Mouse (Mus musculus) heart, embryonic 12.5 days (tissue): Measurements from ENCODE around the gene Sox30. TPM values are rescaled to one million over a fixed set of nuclear protein-coding genes. Genes with fewer than 3 reads are reported as not detected.

Experiments
- ATAC-seq: fragments of 200-750 bp; cut with Nextera tagmentation; 2 replicates; pipeline ENCODE4 v1.8.0; 2017; ENCODE audit warnings: moderate TSS enrichment, moderate library complexity; ENCODE audit not compliant: insufficient number of reproducible peaks, low FRiP score
- H3K27ac ChIP-seq: fragments of 300-500 bp; sonication (generic); 2 replicates; pipeline ENCODE4 v1.5.1; 2016; ENCODE audit warnings: mild to moderate bottlenecking, moderate library complexity; ENCODE audit not compliant: poor library complexity, severe bottlenecking
- H3K27me3 ChIP-seq: fragments of 300-500 bp; sonication (generic); replicated peaks from 2 replicates; pipeline ENCODE4 v1.6.1; 2016; ENCODE audit warnings: mild to moderate bottlenecking, moderate library complexity
- H3K36me3 ChIP-seq: fragments of 300-500 bp; sonication (generic); 2 replicates; pipeline ENCODE4 v1.6.1; 2016; ENCODE audit warnings: mild to moderate bottlenecking, moderate library complexity
- H3K4me1 ChIP-seq: fragments of 300-500 bp; sonication (generic); replicated peaks from 2 replicates; pipeline ENCODE4 v1.6.1; 2016; ENCODE audit warnings: mild to moderate bottlenecking
- H3K4me2 ChIP-seq: fragments of 300-500 bp; sonication (generic); 2 replicates; pipeline ENCODE4 v1.6.1; 2016; ENCODE audit warnings: mild to moderate bottlenecking, moderate library complexity
- H3K4me3 ChIP-seq: fragments of 300-500 bp; sonication (generic); 2 replicates; pipeline ENCODE4 v1.5.1; 2016; ENCODE audit warnings: mild to moderate bottlenecking
- H3K9ac ChIP-seq: fragments of 300-500 bp; sonication (generic); 2 replicates; pipeline ENCODE4 v1.6.1; 2016; ENCODE audit warnings: mild to moderate bottlenecking, moderate library complexity
- H3K9me3 ChIP-seq: fragments of 300-500 bp; sonication (generic); replicated peaks from 2 replicates; pipeline ENCODE4 v1.6.1; 2016; ENCODE audit warnings: mild to moderate bottlenecking, moderate library complexity
- WGBS: fragments of 180-500 bp; shearing (Covaris S2); methylation state at CpG from one replicate; pipeline ENCODE4 v1.1.7; 2016; 5-methylcytosine and 5-hydroxymethylcytosine counted together
- polyA plus RNA-seq: library from polyadenylated mRNA; unstranded; fragments of >200 nt; fragmentation: Nextera tagmentation; extraction: Ambion mirVana; gene quantifications from 2 replicates; pipeline ENCODE4 v1.2.1, GENCODE M21; 2016

Gene Sox30
- 0.46 and 0.64 TPM in 2 replicates for polyA plus RNA-seq

- WGBS: 11% methylated on average over 87 of the region's 115 CpGs
Measured at GRCm38 (mm10) chr11:45979946-45980892, at the start of gene Sox30. Gene Sox30, plus strand, starts transcription at chr11:45980310.

GRCm38 (mm10) chr11:45932771-45933170, 47.3 kb upstream of the Sox30 start:
- H3K36me3 ChIP-seq: peaks cover 73% of the 10 kb centered on the region
- no peak overlapping the region for H3K4me3 ChIP-seq
- 0 out of 2 replicates have a peak, but pooled peaks cover 7% of the 10 kb centered on the region for H3K4me1 ChIP-seq
- WGBS: 85% methylated on average over 10 of the region's 10 CpGs
- H3K27ac ChIP-seq: no peak overlapping the region
- no peak overlapping the region for H3K9ac ChIP-seq
- no peak overlapping the region for H3K4me2 ChIP-seq
- ATAC-seq: no peak
- no peaks in the 10 kb centered on the region for H3K27me3 ChIP-seq
- H3K9me3 ChIP-seq: no peaks in the 10 kb centered on the region

More at GRCm38 (mm10) chr11:45979946-45980892, at the start of gene Sox30:
- peak; percentile 90 for ATAC-seq
- Histone ChIP-seq H3K27me3 (no peaks in the 10 kb centered on the region), H3K36me3 (no peaks in the 10 kb centered on the region), H3K27ac (0 out of 2 replicates have a peak within 1 kb of the TSS, but pooled peaks have one; percentile 8), H3K9ac (peak within 1 kb of the TSS; percentile 87), H3K4me1 (peaks cover 6% of the 10 kb centered on the region; the same call in 1 of the 2 replicates), H3K4me2 (peak within 1 kb of the TSS; percentile 79), H3K9me3 (peaks cover 5% of the 10 kb centered on the region; the same call in 1 of the 2 replicates), H3K4me3 (peak within 1 kb of the TSS; percentile 68)

- Histone ChIP-seq H3K4me2 (no peak overlapping the region), H3K9me3 (no peaks in the 10 kb centered on the region), H3K36me3 (peaks cover 50% of the 10 kb centered on the region), H3K27me3 (no peaks in the 10 kb centered on the region), H3K4me3 (no peak overlapping the region), H3K9ac (no peak overlapping the region), H3K4me1 (peaks cover 24% of the 10 kb centered on the region), H3K27ac (no peak overlapping the region)
- WGBS: 90% methylated on average over 8 of the region's 8 CpGs
- no peak for ATAC-seq
Measured at GRCm38 (mm10) chr11:45937478-45937877, 42.6 kb upstream of the Sox30 start.

- H3K4me2 ChIP-seq: no peak overlapping the region
- no peaks in the 10 kb centered on the region for H3K9me3 ChIP-seq
- H3K4me3 ChIP-seq: no peak overlapping the region
- H3K27me3 ChIP-seq: no peaks in the 10 kb centered on the region
- H3K9ac ChIP-seq: no peak overlapping the region
- peaks cover 37% of the 10 kb centered on the region for H3K4me1 ChIP-seq
- no peak; the same call in 1 of the 2 replicates for ATAC-seq
- H3K36me3 ChIP-seq: peaks cover 35% of the 10 kb centered on the region
- no peak overlapping the region for H3K27ac ChIP-seq
- 73% methylated on average over 8 of the region's 8 CpGs for WGBS
Measured at GRCm38 (mm10) chr11:45938917-45939316, 41.2 kb upstream of the Sox30 start.

- Histone ChIP-seq H3K9me3 (no peaks in the 10 kb centered on the region), H3K4me3 (no peak overlapping the region), H3K27me3 (no peaks in the 10 kb centered on the region), H3K36me3 (peaks cover 2% of the 10 kb centered on the region), H3K4me2 (no peak overlapping the region), H3K4me1 (peaks cover 39% of the 10 kb centered on the region), H3K27ac (no peak overlapping the region), H3K9ac (no peak overlapping the region)
- ATAC-seq: no peak
- WGBS: 88% methylated on average over 7 of the region's 7 CpGs
Measured at GRCm38 (mm10) chr11:45942281-45942680, 37.8 kb upstream of the Sox30 start.

- H3K27me3 ChIP-seq: no peaks in the 10 kb centered on the region
- H3K9ac ChIP-seq: peak overlapping the region; percentile 96
- H3K36me3 ChIP-seq: peaks cover 4% of the 10 kb centered on the region
- no peaks in the 10 kb centered on the region for H3K9me3 ChIP-seq
- 0 out of 2 replicates have a peak overlapping the region, but pooled peaks have one; percentile 35 for H3K27ac ChIP-seq
- peak overlapping the region; percentile 93 for H3K4me2 ChIP-seq
- peaks cover 39% of the 10 kb centered on the region for H3K4me1 ChIP-seq
- 56% methylated on average over 7 of the region's 7 CpGs for WGBS
- ATAC-seq: no peak
- peak overlapping the region; percentile 97 for H3K4me3 ChIP-seq
Measured at GRCm38 (mm10) chr11:45943108-45943705, 36.9 kb upstream of the Sox30 start.

GRCm38 (mm10) chr11:45943891-45944642, 36.0 kb upstream of the Sox30 start:
- Histone ChIP-seq H3K4me1 (peaks cover 39% of the 10 kb centered on the region), H3K9ac (peak overlapping the region; percentile 96), H3K9me3 (no peaks in the 10 kb centered on the region), H3K27me3 (no peaks in the 10 kb centered on the region), H3K36me3 (peaks cover 11% of the 10 kb centered on the region), H3K4me2 (peak overlapping the region; percentile 93), H3K4me3 (peak overlapping the region; percentile 97), H3K27ac (peak overlapping the region; percentile 72)
- WGBS: under 1% methylated on average over 49 of the region's 49 CpGs
- peak; percentile 66 for ATAC-seq

- H3K9ac ChIP-seq: peak within 1 kb of the TSS; percentile 96
- peak within 1 kb of the TSS; percentile 72 for H3K27ac ChIP-seq
- peaks cover 16% of the 10 kb centered on the region for H3K36me3 ChIP-seq
- peak within 1 kb of the TSS; percentile 97 for H3K4me3 ChIP-seq
- H3K4me1 ChIP-seq: peaks cover 33% of the 10 kb centered on the region
- H3K9me3 ChIP-seq: no peaks in the 10 kb centered on the region
- H3K4me2 ChIP-seq: peak within 1 kb of the TSS; percentile 93
- 1% methylated on average over 55 of the region's 55 CpGs for WGBS
- peak; percentile 91 for ATAC-seq
- no peaks in the 10 kb centered on the region for H3K27me3 ChIP-seq
Measured at GRCm38 (mm10) chr11:45944643-45945156, 35.4 kb upstream of the Sox30 start, which contains the start of gene Lsm11. Gene Lsm11, minus strand, starts transcription at chr11:45944935.

- WGBS: 82% methylated on average over 4 of the region's 4 CpGs
- Histone ChIP-seq H3K9ac (no peak overlapping the region), H3K4me1 (peaks cover 19% of the 10 kb centered on the region), H3K9me3 (no peaks in the 10 kb centered on the region), H3K36me3 (peaks cover 36% of the 10 kb centered on the region), H3K4me3 (no peak overlapping the region), H3K4me2 (no peak overlapping the region), H3K27me3 (no peaks in the 10 kb centered on the region), H3K27ac (no peak overlapping the region)
- ATAC-seq: no peak
Measured at GRCm38 (mm10) chr11:45946796-45947195, 33.3 kb upstream of the Sox30 start.

- 78% methylated on average over 2 of the region's 2 CpGs for WGBS
- H3K9me3 ChIP-seq: no peaks in the 10 kb centered on the region
- no peak overlapping the region for H3K9ac ChIP-seq
- ATAC-seq: no peak
- no peak overlapping the region for H3K4me3 ChIP-seq
- peaks cover 43% of the 10 kb centered on the region for H3K36me3 ChIP-seq
- peaks cover 15% of the 10 kb centered on the region for H3K4me1 ChIP-seq
- no peaks in the 10 kb centered on the region for H3K27me3 ChIP-seq
- H3K27ac ChIP-seq: no peak overlapping the region
- no peak overlapping the region for H3K4me2 ChIP-seq
Measured at GRCm38 (mm10) chr11:45947491-45947890, 32.6 kb upstream of the Sox30 start.
